Mouse (Mus musculus) CH12.LX (cell line): ENCODE measurements around the gene Rpl18a. TPM values are rescaled to one million over a fixed set of nuclear protein-coding genes. Genes with fewer than 3 reads are reported as not detected.

Source experiments
- DNase-seq: peaks from one replicate; pipeline ENCODE4 v3.0.0-alpha.2; 2013; ENCODE audit errors: extremely low read depth
- H3K27ac ChIP-seq: 2 replicates; pipeline ENCODE4 v1.5.1; 2012; ENCODE audit warnings: low read depth, mild to moderate bottlenecking, control low read depth, moderate library complexity; ENCODE audit not compliant: insufficient read depth
- H3K27me3 ChIP-seq: replicated peaks from 2 replicates; pipeline ENCODE3; 2012; ENCODE audit warnings: inconsistent platforms
- H3K36me3 ChIP-seq, 2 experiments: replicated peaks in 1 of 2; 2 replicates each; pipeline versions ENCODE3 to v1.6.1; 2012; ENCODE audit warnings: inconsistent platforms in 1 of 2, low read length in 1 of 2, mild to moderate bottlenecking in 1 of 2, mixed read lengths in 1 of 2, moderate library complexity in 1 of 2; ENCODE audit not compliant: control insufficient read depth in 1 of 2, insufficient read depth in 1 of 2
- H3K4me1 ChIP-seq, 2 experiments: 2 replicates each; pipeline ENCODE4 v1.6.1; 2012; ENCODE audit warnings: inconsistent platforms in 1 of 2, moderate library complexity in 1 of 2; ENCODE audit not compliant: insufficient read depth in 2 of 2, control insufficient read depth in 1 of 2
- H3K4me2 ChIP-seq: 2 replicates; pipeline ENCODE4 v1.6.1; 2012; ENCODE audit warnings: low read depth, mild to moderate bottlenecking, control low read depth; ENCODE audit not compliant: poor library complexity, insufficient read depth, severe bottlenecking
- H3K4me3 ChIP-seq, 3 experiments: fragments of 150-350 bp in 1 of 3; sonication (generic) in 1 of 3; replicated peaks in 1 of 3; 2 replicates each; pipeline versions ENCODE3 to v1.5.1; 2011 to 2012; ENCODE audit warnings: low read depth in 2 of 3, low read length in 2 of 3, mild to moderate bottlenecking in 2 of 3, moderate library complexity in 2 of 3, control low read depth in 1 of 3, improper control_type of control experiment in 1 of 3, inconsistent platforms in 1 of 3, mixed read lengths in 1 of 3; ENCODE audit not compliant: poor library complexity in 1 of 3
- H3K79me2 ChIP-seq: replicated peaks from 2 replicates; pipeline ENCODE4 v1.6.1; 2012; ENCODE audit warnings: mild to moderate bottlenecking, moderate library complexity; ENCODE audit not compliant: control insufficient read depth, poor library complexity, insufficient read depth, severe bottlenecking; ENCODE audit errors: extremely low read depth
- H3K9ac ChIP-seq: 2 replicates; pipeline ENCODE4 v1.6.1; 2012; ENCODE audit warnings: low read depth, mild to moderate bottlenecking, control low read depth, moderate library complexity; ENCODE audit not compliant: insufficient read depth
- H3K9me3 ChIP-seq: replicated peaks from 2 replicates; pipeline ENCODE3; 2012; ENCODE audit warnings: low read length, inconsistent platforms, mixed read lengths
- BHLHE40 ChIP-seq: IDR thresholded peaks from 2 replicates; pipeline ENCODE4 v1.6.1; 2011; ENCODE audit warnings: mild to moderate bottlenecking, low read depth, low read length, improper control_type of control experiment
- CHD1 ChIP-seq: IDR thresholded peaks from 2 replicates; pipeline ENCODE4 v1.6.1; 2012; ENCODE audit warnings: low read depth, low read length, improper control_type of control experiment, inconsistent platforms
- CHD2 ChIP-seq: IDR thresholded peaks from 2 replicates; pipeline ENCODE4 v1.6.1; 2011; ENCODE audit warnings: low read length, improper control_type of control experiment
- ELF1 ChIP-seq: IDR thresholded peaks from 2 replicates; pipeline ENCODE4 v1.6.1; 2014; ENCODE audit warnings: low read depth, mild to moderate bottlenecking, inconsistent platforms, low read length, improper control_type of control experiment
- HCFC1 ChIP-seq: IDR thresholded peaks from 2 replicates; pipeline ENCODE4 v1.6.1; 2012; ENCODE audit warnings: low read depth, mild to moderate bottlenecking, inconsistent platforms, low read length, improper control_type of control experiment
- JUN ChIP-seq: IDR thresholded peaks from 2 replicates; pipeline ENCODE4 v1.6.1; 2011; ENCODE audit warnings: low read depth, mild to moderate bottlenecking, low read length, improper control_type of control experiment, moderate library complexity; ENCODE audit not compliant: insufficient read depth
- JUND ChIP-seq: conservative IDR thresholded peaks from 2 replicates; pipeline ENCODE4 v1.6.1; 2011; ENCODE audit warnings: low read depth, low read length, improper control_type of control experiment
- MAX ChIP-seq: IDR thresholded peaks from 2 replicates; pipeline ENCODE4 v1.6.1; 2011; ENCODE audit warnings: low read length, improper control_type of control experiment
- MAZ ChIP-seq: IDR thresholded peaks from 2 replicates; pipeline ENCODE4 v1.6.1; 2012; ENCODE audit warnings: low read depth, mild to moderate bottlenecking, inconsistent platforms, low read length, improper control_type of control experiment, moderate library complexity
- MXI1 ChIP-seq: IDR thresholded peaks from 2 replicates; pipeline ENCODE4 v1.6.1; 2011; ENCODE audit warnings: mild to moderate bottlenecking, low read depth, low read length, improper control_type of control experiment
- MYC ChIP-seq: IDR thresholded peaks from 2 replicates; pipeline ENCODE4 v1.6.1; 2011; ENCODE audit warnings: low read depth, mild to moderate bottlenecking, improper control_type of control experiment, low read length
- POLR2AphosphoS2 ChIP-seq: IDR thresholded peaks from 2 replicates; pipeline ENCODE4 v1.6.1; 2011; ENCODE audit warnings: low read depth, low read length, improper control_type of control experiment
- RAD21 ChIP-seq: IDR thresholded peaks from 2 replicates; pipeline ENCODE4 v1.6.1; 2011; ENCODE audit warnings: low read depth, mild to moderate bottlenecking, low read length, improper control_type of control experiment, moderate library complexity
- RCOR1 ChIP-seq: conservative IDR thresholded peaks from 2 replicates; pipeline ENCODE4 v1.6.1; 2012; ENCODE audit warnings: low read depth, mild to moderate bottlenecking, inconsistent platforms, low read length, improper control_type of control experiment
- SIN3A ChIP-seq: IDR thresholded peaks from 2 replicates; pipeline ENCODE4 v1.6.1; 2012; ENCODE audit warnings: low read length, improper control_type of control experiment, inconsistent platforms
- SMC3 ChIP-seq: IDR thresholded peaks from 2 replicates; pipeline ENCODE4 v1.6.1; 2011; ENCODE audit warnings: low read depth, low read length, improper control_type of control experiment
- TBP ChIP-seq: conservative IDR thresholded peaks from 2 replicates; pipeline ENCODE4 v1.6.1; 2011; ENCODE audit warnings: low read depth, low read length, improper control_type of control experiment
- UBTF ChIP-seq: IDR thresholded peaks from 2 replicates; pipeline ENCODE4 v1.6.1; 2012; ENCODE audit warnings: low read depth, mild to moderate bottlenecking, inconsistent platforms, low read length, improper control_type of control experiment, moderate library complexity
- ZMIZ1 ChIP-seq: IDR thresholded peaks from 2 replicates; pipeline ENCODE4 v1.6.1; 2012; ENCODE audit warnings: low read depth, mild to moderate bottlenecking, inconsistent platforms, low read length, improper control_type of control experiment
- ZNF384 ChIP-seq: IDR thresholded peaks from 2 replicates; pipeline ENCODE4 v1.6.1; 2012; ENCODE audit warnings: low read depth, low read length, improper control_type of control experiment, inconsistent platforms
- dilution Hi-C: fragments of 300-500 bp; cut with MboI; formaldehyde crosslinking; loops from 2 replicates; pipeline ENCODE4 v1.14.3; 2020; ENCODE audit warnings: low sequenced_read_pairs; ENCODE audit not compliant: extremely low pct_unique_long_range_greater_than_20kb, extremely low pct_ligation_motif_present
- in situ Hi-C: fragments of 300-500 bp; cut with MboI; formaldehyde crosslinking; loops from 3 replicates; pipeline ENCODE4 v1.14.3; 2019; ENCODE audit warnings: low sequenced_read_pairs, low pct_ligation_motif_present, low pct_unique_long_range_greater_than_20kb, mixed read lengths
- polyA plus RNA-seq: library from polyadenylated mRNA; unstranded; fragments of >175 nt; gene quantifications from 2 replicates; pipeline ENCODE4 v1.2.1, GENCODE M21; 2012; ENCODE audit warnings: low read depth; ENCODE audit not compliant: insufficient read length
- total RNA-seq, 2 experiments: library from RNA; depleted of rRNA; stranded (reverse); fragments of 300-350 nt in 1 of 2; fragments of >200 nt in 1 of 2; gene quantifications; 2 replicates each; pipeline ENCODE4 v1.2.3; 2012 to 2014

Gene Rpl18a
- total and polyA plus RNA-seq, 3 experiments, result 2,035 to 5,917 (median 3,837) TPM

GRCm38 (mm10) chr8:70866566-70866965 lies 30.6 kb downstream of the Rpl18a start:
- TF ChIP-seq UBTF (no peak), SIN3A (no peak), HCFC1 (no peak), CHD2 (no peak), ELF1 (no peak), ZNF384 (no peak), JUN (no peak), POLR2AphosphoS2 (no peak), RAD21 (no peak), MAX (no peak), BHLHE40 (no peak), MAZ (no peak), SMC3 (no peak), MYC (no peak), MXI1 (no peak), CHD1 (no peak), RCOR1 (no peak), TBP (no peak), JUND (no peak), ZMIZ1 (no peak)
- TF ChIP-seq, all 38 proteins: peak for 0
- Histone ChIP-seq H3K4me2 (no peak overlapping the region), H3K36me3 (peaks cover 14 to 41% of the 10 kb centered on the region in 2 experiments), H3K9ac (no peak overlapping the region), H3K27me3 (peaks cover 35% of the 10 kb centered on the region), H3K9me3 (no peaks in the 10 kb centered on the region), H3K4me3 (no peak overlapping the region), H3K79me2 (no peaks in the 10 kb centered on the region), H3K4me1 (peaks cover 14 to 59% of the 10 kb centered on the region in 2 experiments), H3K27ac (no peak overlapping the region)
- in situ Hi-C loops (no loop called here), dilution Hi-C loops (no loop called here)
- DNase-seq, result no peak

DNA sequence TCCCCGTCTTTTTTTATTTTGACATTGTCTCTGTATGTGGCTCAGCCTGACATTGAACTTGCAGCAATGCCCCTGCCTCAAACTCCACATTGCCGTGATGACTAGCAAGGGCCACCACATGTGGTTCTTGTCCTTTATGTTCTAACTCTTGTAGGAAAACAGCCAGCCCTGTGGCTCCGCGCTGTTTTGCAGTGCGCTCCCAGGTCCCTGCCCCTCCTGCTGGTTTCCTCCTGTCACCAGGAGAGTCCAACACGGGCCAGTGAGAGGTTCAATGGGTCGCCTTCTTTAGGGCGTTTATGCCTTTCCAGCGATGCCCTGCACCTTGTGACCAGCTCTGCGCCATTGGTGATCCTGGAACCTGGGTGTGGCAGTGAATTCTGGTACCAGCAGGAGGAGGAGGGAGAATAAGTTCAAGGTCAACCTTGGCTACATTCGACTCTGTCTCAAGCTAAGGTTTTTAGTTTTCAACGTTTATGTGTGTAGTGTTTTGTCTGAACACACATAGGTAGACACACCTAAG lies 31.2 kb downstream of the Rpl18a start:
- TF ChIP-seq RAD21, result no peak
- TF ChIP-seq MAZ, result 0 out of 2 replicates have a peak, but pooled peaks have one; percentile 0
- H3K9ac ChIP-seq, result no peak overlapping the region
- H3K27me3 ChIP-seq, result peaks cover 39% of the 10 kb centered on the region
- H3K79me2 ChIP-seq, result no peaks in the 10 kb centered on the region
- peaks cover 12 to 55% of the 10 kb centered on the region in 2 experiments for H3K4me1 ChIP-seq
- peak overlapping the region in 1 of 3 experiments; percentile 20 for H3K4me3 ChIP-seq
- in situ Hi-C loops, result no loop called here
- no peak overlapping the region for H3K27ac ChIP-seq
- no peaks in the 10 kb centered on the region for H3K9me3 ChIP-seq
- H3K4me2 ChIP-seq, result peak overlapping the region; percentile 77; the same call in 1 of the 2 replicates
- dilution Hi-C loops, result no loop called here
- H3K36me3 ChIP-seq, result peaks cover 14 to 36% of the 10 kb centered on the region in 2 experiments
- no peak for DNase-seq
